7 mouse cellular contexts compared by ENCODE assay signal in the genomic region with DNA sequence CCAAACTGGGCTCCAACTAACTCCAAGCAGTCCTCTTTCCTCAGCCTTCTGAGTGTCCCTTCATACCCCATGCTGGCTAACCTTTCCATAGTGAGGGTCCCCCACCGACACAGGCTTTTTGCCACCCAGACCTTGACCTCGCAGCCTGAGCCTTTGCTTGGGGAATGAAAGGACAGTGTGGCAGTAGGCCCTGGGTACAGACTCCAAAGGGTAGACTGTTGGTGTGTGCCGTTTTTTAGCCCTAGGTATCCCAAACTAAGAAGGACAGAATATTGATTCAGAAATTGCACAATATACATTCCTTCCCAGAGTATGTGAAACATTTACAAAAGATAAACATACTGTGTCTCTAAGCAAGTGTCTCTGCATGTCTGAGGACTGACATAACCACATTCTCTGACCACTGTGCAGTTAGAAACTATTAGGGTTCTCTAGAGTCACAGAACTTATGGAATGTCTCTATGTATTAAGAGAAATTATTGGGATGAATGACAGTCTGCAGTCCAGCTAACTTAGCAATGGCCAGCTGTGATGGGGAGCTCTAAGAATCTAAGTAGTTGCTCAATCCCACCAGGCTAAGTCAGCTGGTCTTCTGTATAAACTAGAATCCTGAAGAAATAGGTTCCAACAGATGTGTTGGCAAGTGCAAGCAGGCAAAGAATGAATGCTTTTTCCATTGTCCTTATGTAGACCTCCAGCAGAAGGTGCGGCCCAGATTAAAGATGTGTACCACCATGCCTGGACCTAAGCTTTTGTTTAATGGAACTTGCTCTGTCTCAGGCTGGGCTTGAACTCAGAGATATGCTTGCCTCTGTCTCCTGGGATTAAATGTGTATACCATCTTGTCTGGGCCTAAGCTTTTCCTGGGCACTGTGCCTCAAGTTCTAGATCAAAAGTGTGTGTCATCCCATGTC. TPM values are rescaled to one million over a fixed set of nuclear protein-coding genes. Genes with fewer than 3 reads are reported as not detected.
A peak's percentile ranks its signal among the peaks of the same experiment; 100 is the strongest.
DNase-seq lines count a peak whose midpoint lies in the region; ATAC-seq and TF ChIP-seq lines count a peak whose summit lies in the region.

No protein-coding gene starts in this region.

- no peaks in the 10 kb centered on the region for H3K27me3 ChIP-seq in spleen, adult 2 months (ENCODE audit: control insufficient read depth, insufficient read depth, low read length)
- H3K27me3 ChIP-seq in embryonic facial prominence, embryonic 14.5 days (replicated peaks; ENCODE audit: control insufficient read depth, insufficient read depth, low read length): no peaks in the 10 kb centered on the region
- H3K27me3 ChIP-seq in hindbrain, postnatal 0 days (ENCODE audit: insufficient read depth, low read length): no peaks in the 10 kb centered on the region
- no peaks in the 10 kb centered on the region for H3K27me3 ChIP-seq in midbrain, embryonic 12.5 days

- WGBS in spleen, adult 2 months: 42% methylated on average over 4 of the region's 4 CpGs
- WGBS in embryonic facial prominence, embryonic 14.5 days: 43% methylated on average over 4 of the region's 4 CpGs
- WGBS in hindbrain, postnatal 0 days: 36% methylated on average over 4 of the region's 4 CpGs
- 40% methylated on average over 4 of the region's 4 CpGs for WGBS in midbrain, embryonic 12.5 days

- peak overlapping the region; percentile 89 for H3K9ac ChIP-seq in embryonic facial prominence, embryonic 14.5 days (ENCODE audit: low read depth, low read length)
- peak overlapping the region; percentile 88; the same call in 1 of the 2 replicates for H3K9ac ChIP-seq in hindbrain, postnatal 0 days (replicated peaks; ENCODE audit: low read length)
- H3K9ac ChIP-seq in midbrain, embryonic 12.5 days (replicated peaks): peak overlapping the region; percentile 43; the same call in 1 of the 2 replicates

- intact Hi-C loops in left cerebral cortex, postnatal 10 days (cut with DNase I): loop anchor here (5.0 kb wide), 1 partner anchor 176 kb away; a partner anchor contains a TSS

- TF ChIP-seq CTCF in spleen, adult 2 months (IDR thresholded peaks at IDR 0.05; ENCODE audit: extremely low read depth, insufficient read depth, insufficient read length, insufficient replicate concordance): no peak
- no peak for TF ChIP-seq CTCF in hindbrain, postnatal 0 days (IDR thresholded peaks at IDR 0.05; ENCODE audit: low read depth)

- H3K9me3 ChIP-seq in embryonic facial prominence, embryonic 14.5 days (ENCODE audit: control insufficient read depth, low read length): no peaks in the 10 kb centered on the region
- H3K9me3 ChIP-seq in hindbrain, postnatal 0 days (ENCODE audit: low read length): no peaks in the 10 kb centered on the region
- H3K9me3 ChIP-seq in midbrain, embryonic 12.5 days: no peaks in the 10 kb centered on the region

- H3K4me2 ChIP-seq in embryonic facial prominence, embryonic 14.5 days (ENCODE audit: low read depth, low read length): peak overlapping the region; percentile 77
- H3K4me2 ChIP-seq in hindbrain, postnatal 0 days (ENCODE audit: low read depth, low read length): peak overlapping the region; percentile 75
- peak overlapping the region; percentile 87 for H3K4me2 ChIP-seq in midbrain, embryonic 12.5 days (replicated peaks)

- DNase-seq in spleen, adult 2 months (ENCODE audit: low read depth in 1 of 2, low spot score in 2 of 2): no peak
- no peak for DNase-seq in spleen, postnatal 4 days (ENCODE audit: low spot score in 2 of 2)
- no peak for DNase-seq in embryonic facial prominence, embryonic 14.5 days (ENCODE audit: low spot score)
- no peak for DNase-seq in hindbrain, postnatal 0 days (ENCODE audit: low spot score)
- DNase-seq in left cerebral cortex, postnatal 10 days (ENCODE audit: extremely low spot score in 1 of 2, low spot score in 2 of 2): no peak
- no peak for DNase-seq in spleen, postnatal 36 days (ENCODE audit: low spot score in 2 of 2)

- no peak for TF ChIP-seq POLR2A in spleen, adult 2 months (IDR thresholded peaks at IDR 0.05; ENCODE audit: low read depth, low read length)

- no peaks in the 10 kb centered on the region for H3K36me3 ChIP-seq in spleen, adult 2 months (ENCODE audit: control insufficient read depth, insufficient read depth, low read length)
- H3K36me3 ChIP-seq in embryonic facial prominence, embryonic 14.5 days (ENCODE audit: control insufficient read depth, insufficient read depth, low read length): no peaks in the 10 kb centered on the region
- no peaks in the 10 kb centered on the region for H3K36me3 ChIP-seq in hindbrain, postnatal 0 days (ENCODE audit: insufficient read depth, low read length)
- H3K36me3 ChIP-seq in midbrain, embryonic 12.5 days: no peaks in the 10 kb centered on the region

- H3K27ac ChIP-seq in spleen, adult 2 months (ENCODE audit: insufficient read depth, low read length): peak overlapping the region; percentile 84
- peak overlapping the region; percentile 89 for H3K27ac ChIP-seq in embryonic facial prominence, embryonic 14.5 days (replicated peaks; ENCODE audit: low read depth, low read length)
- H3K27ac ChIP-seq in hindbrain, postnatal 0 days: peak overlapping the region; percentile 85
- H3K27ac ChIP-seq in midbrain, embryonic 12.5 days (replicated peaks): peak overlapping the region; percentile 92; the same call in 1 of the 2 replicates

- ATAC-seq in embryonic facial prominence, embryonic 14.5 days (ENCODE audit: low read depth): peak; percentile 42
- ATAC-seq in hindbrain, postnatal 0 days: peak; percentile 48
- peak; percentile 58 for ATAC-seq in midbrain, embryonic 12.5 days (ENCODE audit: low FRiP score, low read depth)

- H3K4me1 ChIP-seq in spleen, adult 2 months (ENCODE audit: control insufficient read depth, insufficient read depth, insufficient read length): peaks cover 7% of the 10 kb centered on the region; the same call in 1 of the 2 replicates
- H3K4me1 ChIP-seq in embryonic facial prominence, embryonic 14.5 days (ENCODE audit: control insufficient read depth, insufficient read depth, low read length): peaks cover 13% of the 10 kb centered on the region
- H3K4me1 ChIP-seq in hindbrain, postnatal 0 days (ENCODE audit: insufficient read depth, low read length): 0 out of 2 replicates have a peak, but pooled peaks cover 7% of the 10 kb centered on the region
- H3K4me1 ChIP-seq in midbrain, embryonic 12.5 days: peaks cover 18% of the 10 kb centered on the region

- H3K4me3 ChIP-seq in spleen, adult 2 months (ENCODE audit: extremely low read depth, insufficient read depth, insufficient read length): peak overlapping the region; percentile 94
- H3K4me3 ChIP-seq in embryonic facial prominence, embryonic 14.5 days (ENCODE audit: low read depth, low read length): peak overlapping the region; percentile 89
- H3K4me3 ChIP-seq in hindbrain, postnatal 0 days (ENCODE audit: low read length): peak overlapping the region; percentile 88
- peak overlapping the region; percentile 98 for H3K4me3 ChIP-seq in midbrain, embryonic 12.5 days

RNA-seq across cellular contexts. Expression of a gene that starts 0.8 kb away (rescaled TPM):
- polyA plus RNA-seq in spleen, adult 2 months (2012; rRNA removed): 7.9 and 10.4 TPM in 2 replicates
- polyA plus RNA-seq in embryonic facial prominence, embryonic 14.5 days (2014; fragmentation: Nextera tagmentation; extraction: Ambion mirVana): 23.6 and 24.0 TPM in 2 replicates
- 46.0 and 48.8 TPM in 2 replicates for total RNA-seq in hindbrain, postnatal 0 days (2014; rRNA removed)
- polyA plus RNA-seq in hindbrain, postnatal 0 days (2015; fragmentation: Nextera tagmentation; extraction: Ambion mirVana): 14.8 and 14.9 TPM in 2 replicates
- 34.8 and 40.3 TPM in 2 replicates for polyA plus RNA-seq in midbrain, embryonic 12.5 days (2016; fragmentation: Nextera tagmentation; extraction: Ambion mirVana)
- 10 to 100 TPM; 42.3 to 45.6 TPM for total RNA-seq in left cerebral cortex, postnatal 10 days (2021)
